Mouse (Mus musculus) ES-Bruce4 (cell line): ENCODE data around the gene Iapp.

ENCODE experiments used
- CTCF ChIP-seq: IDR thresholded peaks from one replicate; pipeline ENCODE4 v1.8.1; 2011; ENCODE audit warnings: low read depth, low read length
- EP300 ChIP-seq: IDR thresholded peaks from 2 replicates; pipeline ENCODE4 v1.6.1; 2011; ENCODE audit warnings: low read depth, low read length; ENCODE audit not compliant: insufficient read depth
- POLR2A ChIP-seq: IDR thresholded peaks from one replicate; pipeline ENCODE4 v1.8.1; 2011; ENCODE audit warnings: low read length; ENCODE audit not compliant: insufficient read depth

DNA sequence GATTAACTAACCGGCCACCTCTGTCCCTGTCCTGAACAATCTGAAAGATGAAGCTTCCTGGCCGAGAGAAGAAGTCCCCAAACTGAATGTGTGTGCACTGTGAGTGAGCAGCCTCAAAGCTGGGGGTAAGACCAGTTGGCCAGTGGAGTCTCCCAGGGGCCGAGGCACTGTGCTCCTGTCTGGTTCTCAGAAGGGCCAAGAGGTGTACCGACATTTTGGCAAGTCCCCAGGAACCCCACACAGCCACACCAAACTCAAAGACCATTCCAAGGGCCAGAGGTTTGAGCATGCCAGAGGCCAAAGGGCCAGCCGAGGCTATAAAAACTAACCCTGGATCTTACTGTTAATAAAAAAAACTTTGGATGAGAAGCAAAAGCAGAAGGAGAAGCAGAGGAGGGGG lies 16.1 kb downstream of the Iapp start:
- no peak for TF ChIP-seq EP300
- no peak for TF ChIP-seq CTCF
- TF ChIP-seq POLR2A, result no peak
